Mouse (Mus musculus): Measurements from ENCODE around the gene Ankdd1b. TPM values are rescaled to one million over a fixed set of nuclear protein-coding genes. Genes with fewer than 3 reads are reported as not detected.

The Ankdd1b gene
- not detected for polyA plus RNA-seq (2014; fragmentation: Illumina TruSeq; extraction: RNeasy Lipid Tissue Mini Kit (QIAGEN cat#74804); ENCODE audit: insufficient read depth, low read depth, low replicate concordance)

DNA sequence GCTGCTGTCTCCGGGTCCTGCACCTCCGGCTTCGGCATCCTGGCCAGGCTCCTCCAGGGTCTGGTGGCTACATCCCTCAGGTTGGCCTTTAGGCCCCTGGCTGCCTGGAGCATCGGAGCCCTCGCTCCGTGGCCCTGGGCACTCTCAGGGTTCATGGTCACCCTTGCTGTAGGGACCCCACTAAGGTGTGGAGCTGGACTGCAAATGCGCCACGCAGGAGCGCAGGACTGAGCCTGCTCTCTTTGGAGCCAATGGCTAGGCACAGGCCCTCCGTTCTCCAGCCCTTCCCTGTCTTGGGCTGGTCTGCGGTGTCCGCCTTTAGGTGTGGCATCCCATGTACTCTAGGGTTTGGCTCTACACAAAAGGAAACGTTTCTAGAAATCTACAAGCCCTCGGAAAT, at the start of gene Ankdd1b:
Ankdd1b (minus strand) TSS at position 242 of the 400 bp plus-strand sequence.

DNA sequence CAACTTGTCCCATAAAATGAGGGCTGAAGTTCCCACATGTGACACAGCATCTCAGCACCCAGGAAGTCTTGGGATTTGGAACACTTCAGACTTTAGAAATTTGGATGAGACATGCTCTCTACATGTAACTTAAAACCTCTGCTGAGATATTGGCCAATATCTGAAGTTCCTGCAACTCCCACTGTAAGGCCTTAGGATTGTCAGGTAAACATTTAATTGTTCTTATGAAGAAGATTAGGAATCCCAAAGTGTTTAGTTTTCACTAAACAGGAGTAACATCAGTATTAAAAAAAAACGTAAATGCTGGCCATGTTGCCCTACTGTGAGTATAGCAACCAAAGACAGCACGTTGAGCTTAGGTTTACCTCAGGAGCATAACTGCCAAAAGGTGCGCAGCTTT, 19.4 kb upstream of the Ankdd1b start, which contains the start of gene Gm17622:
Gm17622 (plus strand) TSS at position 301 of the 400 bp plus-strand sequence.

DNA sequence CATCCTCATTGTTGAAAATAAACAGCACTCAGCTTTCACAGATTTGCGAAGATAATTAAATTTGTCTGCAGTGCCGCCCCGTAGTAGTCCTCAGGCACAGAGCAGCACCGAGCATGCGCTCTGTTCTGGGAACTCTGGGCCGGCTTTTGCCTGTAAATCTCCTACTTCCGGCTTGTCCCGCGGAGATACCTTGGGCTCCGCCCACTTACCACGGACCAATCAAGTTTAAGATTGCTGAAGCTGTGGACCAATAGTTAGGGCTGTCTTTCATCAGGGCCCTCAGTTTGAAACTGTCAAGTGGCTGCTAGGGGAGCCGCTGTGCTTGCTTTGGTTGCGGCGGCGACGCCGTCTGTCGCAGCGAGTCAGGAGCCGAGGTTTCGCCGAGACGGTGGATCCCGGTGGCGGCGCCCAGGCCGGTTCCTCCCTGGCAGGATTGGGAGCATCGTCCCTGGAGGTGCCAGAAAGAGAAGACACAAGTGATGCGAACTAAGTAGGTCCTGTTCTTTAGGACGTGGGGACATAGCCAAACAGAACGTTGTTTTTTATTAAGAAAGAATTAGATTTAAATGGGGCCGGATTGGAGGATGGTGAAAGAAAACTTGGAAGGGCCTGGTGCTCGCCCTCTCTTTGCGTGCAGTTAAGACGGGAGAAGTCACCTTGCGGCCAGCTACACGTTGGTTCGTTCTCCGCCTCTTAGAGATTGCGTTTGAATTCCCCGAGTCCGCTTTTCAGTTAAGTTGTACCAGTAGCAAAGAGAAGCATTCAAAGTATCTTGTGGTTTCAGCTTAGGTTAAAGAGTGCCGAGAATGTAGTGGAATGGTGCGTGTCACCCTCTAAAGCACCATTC, 82.7 kb downstream of the Ankdd1b start, which contains the start of gene Poc5:
Poc5 (plus strand) TSS at position 253 of the 847 bp plus-strand sequence.

Other genes starting within 250 kb of the Ankdd1b start
- 6.3 TPM for gene Poc5, start 82.9 kb downstream of the Ankdd1b start, polyA plus RNA-seq (2014; fragmentation: Illumina TruSeq; extraction: RNeasy Lipid Tissue Mini Kit (QIAGEN cat#74804); ENCODE audit: insufficient read depth, low read depth, low replicate concordance)
- not detected for gene Gm17622, start 19.5 kb upstream of the Ankdd1b start, polyA plus RNA-seq (2014; fragmentation: Illumina TruSeq; extraction: RNeasy Lipid Tissue Mini Kit (QIAGEN cat#74804); ENCODE audit: insufficient read depth, low read depth, low replicate concordance)
- gene Polk, start 71.4 kb upstream of the Ankdd1b start, polyA plus RNA-seq (2014; fragmentation: Illumina TruSeq; extraction: RNeasy Lipid Tissue Mini Kit (QIAGEN cat#74804); ENCODE audit: insufficient read depth, low read depth, low replicate concordance) = 4.7 TPM
- gene Col4a3bp, start 71.4 kb upstream of the Ankdd1b start, polyA plus RNA-seq (2014; fragmentation: Illumina TruSeq; extraction: RNeasy Lipid Tissue Mini Kit (QIAGEN cat#74804); ENCODE audit: insufficient read depth, low read depth, low replicate concordance) = 15.7 TPM
- 16.8 TPM for gene Hmgcr, start 199.7 kb upstream of the Ankdd1b start, polyA plus RNA-seq (2014; fragmentation: Illumina TruSeq; extraction: RNeasy Lipid Tissue Mini Kit (QIAGEN cat#74804); ENCODE audit: insufficient read depth, low read depth, low replicate concordance)